Mouse (Mus musculus) layer of hippocampus, postnatal 10 days (tissue): ENCODE data around the gene Casp1. TPM values are rescaled to one million over a fixed set of nuclear protein-coding genes. Genes with fewer than 3 reads are reported as not detected.

Source experiments
- DNase-seq, 2 experiments: peaks; one replicate each; pipeline ENCODE4 v3.0.0; 2021; ENCODE audit warnings: low spot score in 2 of 2
- long read RNA-seq: library from polyadenylated mRNA; stranded (forward); transcript quantifications from one replicate; pipeline ENCODE4 v2.0.0, GENCODE M21; 2023
- total RNA-seq, 2 experiments: library from RNA; stranded (reverse); gene quantifications; 2 replicates each; pipeline ENCODE4 v1.2.3; 2021

The Casp1 gene
- 1 to 10 TPM; 2.7 to 2.9 TPM for total RNA-seq
- long read RNA-seq, partial matches to known transcripts, result 0 of 2 reads
- long read RNA-seq, other reads (novel, unspliced or antisense), result 1 of 2 reads

- no peak for DNase-seq
Observed at GRCm38 (mm10) chr9:5298329-5299131, at the start of gene Casp1. TSS of gene Casp1 (plus strand) at chr9:5298517.

GRCm38 (mm10) chr9:5263951-5264475 lies 34.3 kb upstream of the Casp1 start:
- no peak for DNase-seq

- no peak for DNase-seq
Observed at GRCm38 (mm10) chr9:5270274-5270673, 28.0 kb upstream of the Casp1 start.

GRCm38 (mm10) chr9:5270884-5271283 lies 27.4 kb upstream of the Casp1 start:
- no peak for DNase-seq

GRCm38 (mm10) chr9:5271334-5271845 lies 26.9 kb upstream of the Casp1 start:
- no peak for DNase-seq

GRCm38 (mm10) chr9:5286071-5286470 lies 12.2 kb upstream of the Casp1 start:
- no peak for DNase-seq

GRCm38 (mm10) chr9:5286597-5286996 lies 11.7 kb upstream of the Casp1 start:
- no peak for DNase-seq

- no peak for DNase-seq
Observed at GRCm38 (mm10) chr9:5296354-5297237, 1.7 kb upstream of the Casp1 start.

GRCm38 (mm10) chr9:5299132-5299381 lies 740 bp downstream of the Casp1 start:
- DNase-seq, result no peak

- DNase-seq, result no peak
Observed at GRCm38 (mm10) chr9:5308561-5308960, 10.2 kb downstream of the Casp1 start, which contains the start of gene Casp4. TSS of gene Casp4 (plus strand) at chr9:5308828.

- no peak for DNase-seq
Observed at GRCm38 (mm10) chr9:5310112-5310511, 11.8 kb downstream of the Casp1 start.

- no peak for DNase-seq
Observed at GRCm38 (mm10) chr9:5311435-5311834, 13.1 kb downstream of the Casp1 start.

- no peak for DNase-seq
Observed at GRCm38 (mm10) chr9:5328204-5328603, 29.9 kb downstream of the Casp1 start.

GRCm38 (mm10) chr9:5332441-5332840 lies 34.1 kb downstream of the Casp1 start:
- DNase-seq, result no peak

- DNase-seq, result no peak
Observed at GRCm38 (mm10) chr9:5333422-5333821, 35.1 kb downstream of the Casp1 start.

- DNase-seq, result no peak
Observed at GRCm38 (mm10) chr9:5343092-5343491, 44.8 kb downstream of the Casp1 start.

- no peak for DNase-seq
Observed at GRCm38 (mm10) chr9:5344090-5344489, 45.8 kb downstream of the Casp1 start.

- no peak for DNase-seq
Observed at GRCm38 (mm10) chr9:5345291-5345898, 47.1 kb downstream of the Casp1 start, which contains the start of gene Casp12. TSS of gene Casp12 (plus strand) at chr9:5345430.

- DNase-seq, result no peak
Observed at GRCm38 (mm10) chr9:5347381-5347780, 49.1 kb downstream of the Casp1 start.

GRCm38 (mm10) chr9:5353673-5354072 lies 55.4 kb downstream of the Casp1 start:
- DNase-seq, result no peak

- DNase-seq, result no peak
Observed at GRCm38 (mm10) chr9:5356801-5357200, 58.5 kb downstream of the Casp1 start.
